Mouse (Mus musculus) liver, adult 2 months (tissue): ENCODE measurements around the gene Fen1. TPM values are rescaled to one million over a fixed set of nuclear protein-coding genes. Genes with fewer than 3 reads are reported as not detected.

Experiments
- DNase-seq: peaks from one replicate; pipeline ENCODE4 v3.0.0-alpha.2; 2011; ENCODE audit warnings: low read depth, low spot score; ENCODE audit errors: extremely low read depth
- H3K27ac ChIP-seq: fragments of 200-500 bp; replicated peaks from 2 replicates; pipeline ENCODE4 v1.5.1; 2012; ENCODE audit warnings: low read depth, mild to moderate bottlenecking, control low read depth, inconsistent platforms, low read length; ENCODE audit not compliant: insufficient read depth
- H3K27me3 ChIP-seq: fragments of 200-500 bp; 2 replicates; pipeline ENCODE4 v1.6.1; 2012; ENCODE audit warnings: mild to moderate bottlenecking, moderate library complexity, low read length, inconsistent platforms; ENCODE audit not compliant: control insufficient read depth, insufficient read depth
- H3K36me3 ChIP-seq: fragments of 200-500 bp; 2 replicates; pipeline ENCODE4 v1.6.1; 2012; ENCODE audit warnings: low read length, inconsistent platforms; ENCODE audit not compliant: control insufficient read depth, insufficient read depth
- H3K4me1 ChIP-seq: fragments of 200-500 bp; 2 replicates; pipeline ENCODE4 v1.6.1; 2011; ENCODE audit warnings: low read length; ENCODE audit not compliant: control insufficient read depth, insufficient read depth
- H3K4me3 ChIP-seq: fragments of 200-500 bp; 2 replicates; pipeline ENCODE4 v1.5.1; 2011; ENCODE audit warnings: low read depth, mild to moderate bottlenecking, control low read depth, low read length, moderate library complexity; ENCODE audit not compliant: insufficient read depth
- H3K79me2 ChIP-seq: fragments of 200-500 bp; 2 replicates; pipeline ENCODE4 v1.6.1; 2012; ENCODE audit warnings: inconsistent platforms, mild to moderate bottlenecking, low read length, moderate library complexity; ENCODE audit not compliant: control insufficient read depth, insufficient read depth
- H3K9ac ChIP-seq: fragments of 200-500 bp; 2 replicates; pipeline ENCODE4 v1.6.1; 2012; ENCODE audit warnings: low read depth, mild to moderate bottlenecking, control low read depth, inconsistent platforms, low read length
- CTCF ChIP-seq: fragments of 200-500 bp; IDR thresholded peaks from 2 replicates; pipeline ENCODE4 v1.5.1; 2011; ENCODE audit warnings: low read depth, low read length, control low read depth
- POLR2A ChIP-seq: fragments of 200-500 bp; IDR thresholded peaks from 2 replicates; pipeline ENCODE4 v1.6.1; 2011; ENCODE audit warnings: low read length, control low read depth; ENCODE audit not compliant: insufficient read depth; ENCODE audit errors: extremely low read depth
- WGBS: fragments of 180-500 bp; shearing (Covaris S2); methylation state at CpG from one replicate; pipeline ENCODE4 v1.1.7; 2018; 5-methylcytosine and 5-hydroxymethylcytosine counted together
- polyA plus RNA-seq: library from polyadenylated mRNA; depleted of rRNA; stranded (reverse); fragments of >200 nt; gene quantifications from 2 replicates; pipeline ENCODE4 v1.2.3, GENCODE M21; 2012
- total RNA-seq: library from RNA; depleted of rRNA; stranded (reverse); fragments of >200 nt; gene quantifications from 2 replicates; pipeline ENCODE4 v1.2.3, GENCODE M21; 2014

Gene Fen1
- total and polyA plus RNA-seq, 2 experiments: 2.5 to 3.0 TPM

GRCm38 (mm10) chr19:10210885-10211284 lies 6.9 kb upstream of the Fen1 start:
- DNase-seq: no peak
- TF ChIP-seq CTCF (no peak), POLR2A (no peak)

GRCm38 (mm10) chr19:10208851-10209250 lies 4.9 kb upstream of the Fen1 start:
- peaks cover 2% of the 10 kb centered on the region; the same call in 1 of the 2 replicates for H3K4me1 ChIP-seq
- H3K27ac ChIP-seq: no peak overlapping the region
- H3K27me3 ChIP-seq: no peaks in the 10 kb centered on the region
- H3K79me2 ChIP-seq: no peaks in the 10 kb centered on the region
- H3K9ac ChIP-seq: no peak overlapping the region
- no peak overlapping the region for H3K4me3 ChIP-seq
- TF ChIP-seq CTCF (no peak), POLR2A (no peak)
- no peak for DNase-seq
- WGBS: 76% methylated on average over 3 of the region's 3 CpGs
- peaks cover 6% of the 10 kb centered on the region; the same call in 1 of the 2 replicates for H3K36me3 ChIP-seq

More at GRCm38 (mm10) chr19:10210885-10211284, 6.9 kb upstream of the Fen1 start:
- H3K36me3 ChIP-seq: peaks cover 6% of the 10 kb centered on the region; the same call in 1 of the 2 replicates
- H3K27me3 ChIP-seq: no peaks in the 10 kb centered on the region
- H3K4me1 ChIP-seq: no peaks in the 10 kb centered on the region
- H3K27ac ChIP-seq: no peak overlapping the region
- no peaks in the 10 kb centered on the region for H3K79me2 ChIP-seq
- no peak overlapping the region for H3K4me3 ChIP-seq
- H3K9ac ChIP-seq: no peak overlapping the region
- WGBS: 78% methylated on average over 4 of the region's 4 CpGs

GRCm38 (mm10) chr19:10205051-10205450 lies 1.1 kb upstream of the Fen1 start:
- no peak for TF ChIP-seq CTCF
- no peak for TF ChIP-seq POLR2A
- Histone ChIP-seq H3K27me3 (no peaks in the 10 kb centered on the region), H3K9ac (no peak overlapping the region), H3K79me2 (no peaks in the 10 kb centered on the region), H3K36me3 (peaks cover 5% of the 10 kb centered on the region; the same call in 1 of the 2 replicates), H3K27ac (no peak overlapping the region), H3K4me3 (no peak overlapping the region; the same call in 1 of the 2 replicates), H3K4me1 (peaks cover 2% of the 10 kb centered on the region)
- 44% methylated on average over 6 of the region's 6 CpGs for WGBS
- DNase-seq: no peak

- WGBS: under 1% methylated on average over 5 of the region's 5 CpGs
- Histone ChIP-seq H3K36me3 (peaks cover 5% of the 10 kb centered on the region; the same call in 1 of the 2 replicates), H3K4me3 (peak overlapping the region; percentile 93), H3K27me3 (no peaks in the 10 kb centered on the region), H3K9ac (peak overlapping the region; percentile 35; the same call in 1 of the 2 replicates), H3K79me2 (no peaks in the 10 kb centered on the region), H3K4me1 (peaks cover 2% of the 10 kb centered on the region), H3K27ac (no peak overlapping the region)
- 0 out of 2 replicates have a peak, but pooled peaks have one; percentile 1 for TF ChIP-seq CTCF
- no peak for TF ChIP-seq POLR2A
- DNase-seq: peak; percentile 69
These were observed 640 bp upstream of the Fen1 start for GRCm38 (mm10) chr19:10204616-10205001.

- Histone ChIP-seq H3K4me1 (peaks cover 2% of the 10 kb centered on the region), H3K79me2 (no peaks in the 10 kb centered on the region), H3K9ac (peak overlapping the region; percentile 57), H3K36me3 (peaks cover 5% of the 10 kb centered on the region; the same call in 1 of the 2 replicates), H3K4me3 (peak overlapping the region; percentile 93), H3K27me3 (no peaks in the 10 kb centered on the region), H3K27ac (no peak overlapping the region)
- no peak for DNase-seq
- no peak for TF ChIP-seq POLR2A
- TF ChIP-seq CTCF: no peak
- WGBS: 2% methylated on average over 23 of the region's 23 CpGs
These were observed 672 bp downstream of the Fen1 start for GRCm38 (mm10) chr19:10203146-10203847.

- DNase-seq: peak; percentile 68
- H3K27me3 ChIP-seq: no peaks in the 10 kb centered on the region
- no peak overlapping the region for H3K9ac ChIP-seq
- no peaks in the 10 kb centered on the region for H3K79me2 ChIP-seq
- H3K4me1 ChIP-seq: no peaks in the 10 kb centered on the region; the same call in 1 of the 2 replicates
- no peak overlapping the region for H3K4me3 ChIP-seq
- TF ChIP-seq POLR2A: no peak
- peak; percentile 98 for TF ChIP-seq CTCF
- H3K36me3 ChIP-seq: peaks cover 21% of the 10 kb centered on the region
- 24% methylated on average over 3 of the region's 3 CpGs for whole genome bisulfite sequencing
- no peak overlapping the region for H3K27ac ChIP-seq
These were observed 5.2 kb downstream of the Fen1 start for GRCm38 (mm10) chr19:10198723-10199122.
